Mouse (Mus musculus): ENCODE results near the gene Meis2. TPM values are rescaled to one million over a fixed set of nuclear protein-coding genes. Genes with fewer than 3 reads are reported as not detected.

Meis2 gene
- polyA plus RNA-seq, 1 experiment from 2014 or later, result 139 TPM

GRCm38 (mm10) chr2:116066057-116066941 is 660 bp upstream of the Meis2 start:
- Histone ChIP-seq H3K27ac (peak overlapping the region; percentile 99), H3K36me3 (no peaks in the 10 kb centered on the region), H3K4me1 (replicated peaks) (peaks cover 27% of the 10 kb centered on the region), H3K4me3 (peak overlapping the region; percentile 83), H3K9me3 (no peaks in the 10 kb centered on the region), H3K27me3 (0 out of 2 replicates have a peak, but pooled peaks cover 4% of the 10 kb centered on the region), H3K9ac (peak overlapping the region; percentile 92), H3K4me2 (peak overlapping the region; percentile 87)
- ATAC-seq (ENCODE audit: low FRiP score), result peak; percentile 40
- under 1% methylated on average over 33 of the region's 36 CpGs for WGBS

GRCm38 (mm10) chr2:116065057-116065456 is 582 bp downstream of the Meis2 start:
- peak overlapping the region; percentile 83 for H3K4me3 ChIP-seq
- H3K9ac ChIP-seq, result peak overlapping the region; percentile 100
- H3K27ac ChIP-seq, result peak overlapping the region; percentile 99
- no peaks in the 10 kb centered on the region for H3K9me3 ChIP-seq
- H3K4me1 ChIP-seq (replicated peaks), result peaks cover 33% of the 10 kb centered on the region
- ATAC-seq (ENCODE audit: low FRiP score), result no peak
- peaks cover 4% of the 10 kb centered on the region; the same call in 1 of the 2 replicates for H3K36me3 ChIP-seq
- peak overlapping the region; percentile 87 for H3K4me2 ChIP-seq
- 0% methylated on average over 10 of the region's 10 CpGs for WGBS
- H3K27me3 ChIP-seq, result 0 out of 2 replicates have a peak, but pooled peaks cover 2% of the 10 kb centered on the region

DNA sequence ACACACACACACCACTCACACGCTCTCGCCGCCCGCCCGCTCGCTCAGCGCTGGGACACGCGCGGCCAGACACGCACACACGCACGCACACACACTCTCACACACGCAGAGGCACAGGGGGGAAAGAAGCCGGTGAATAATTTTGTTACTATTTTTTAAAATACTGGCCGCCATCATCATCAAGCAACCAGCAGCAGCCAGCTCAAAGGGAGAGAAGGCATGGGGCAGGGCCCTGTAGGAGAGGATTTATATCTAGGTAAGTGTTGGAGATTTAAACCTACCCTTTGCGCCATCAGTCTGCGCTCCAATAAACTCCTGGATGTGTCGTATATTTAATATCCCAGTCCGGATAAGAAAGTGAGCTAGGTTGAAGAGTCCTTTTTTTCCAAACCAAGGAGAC is 1.1 kb downstream of the Meis2 start:
- no peaks in the 10 kb centered on the region for H3K9me3 ChIP-seq
- ATAC-seq (ENCODE audit: low FRiP score), result no peak
- WGBS, result 0% methylated on average over 20 of the region's 20 CpGs

DNA sequence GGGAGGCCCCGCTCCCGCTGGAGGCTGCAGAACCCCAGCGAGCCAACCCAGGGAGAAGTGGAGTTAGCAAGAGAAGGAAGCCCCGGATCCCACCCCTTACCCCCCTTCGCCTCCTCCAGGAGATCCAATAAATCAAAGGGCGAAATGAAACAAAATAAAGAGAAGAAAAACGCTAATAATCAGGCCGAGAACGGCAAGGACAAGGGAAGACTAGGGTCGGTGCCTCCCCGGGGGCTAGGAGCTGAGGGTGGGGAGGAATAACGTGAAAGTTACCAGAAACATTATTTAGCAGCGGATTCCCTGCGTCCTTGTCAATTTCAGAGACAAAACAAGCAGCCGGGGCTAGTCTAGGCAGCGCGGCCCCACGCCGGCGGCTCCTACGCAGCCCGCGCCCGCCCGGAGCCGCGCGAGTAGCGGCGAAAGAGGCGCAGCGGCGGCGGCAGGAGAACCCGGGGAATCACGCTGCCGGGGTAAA is 1.8 kb downstream of the Meis2 start:
- peak overlapping the region; percentile 100 for H3K9ac ChIP-seq
- under 1% methylated on average over 31 of the region's 37 CpGs for WGBS
- peaks cover 37% of the 10 kb centered on the region for H3K4me1 ChIP-seq (replicated peaks)
- no peaks in the 10 kb centered on the region for H3K9me3 ChIP-seq
- H3K27ac ChIP-seq, result peak overlapping the region; percentile 99
- peak overlapping the region; percentile 83 for H3K4me3 ChIP-seq
- peaks cover 9% of the 10 kb centered on the region for H3K36me3 ChIP-seq
- peak overlapping the region; percentile 87 for H3K4me2 ChIP-seq
- ATAC-seq (ENCODE audit: low FRiP score), result no peak
- no peaks in the 10 kb centered on the region for H3K27me3 ChIP-seq

More for the DNA sequence above, 1.1 kb downstream of the Meis2 start:
- peak overlapping the region; percentile 87 for H3K4me2 ChIP-seq
- peaks cover 35% of the 10 kb centered on the region for H3K4me1 ChIP-seq (replicated peaks)
- H3K36me3 ChIP-seq, result peaks cover 4% of the 10 kb centered on the region; the same call in 1 of the 2 replicates
- H3K4me3 ChIP-seq, result peak overlapping the region; percentile 83
- H3K27ac ChIP-seq, result peak overlapping the region; percentile 99
- H3K9ac ChIP-seq, result peak overlapping the region; percentile 100
- no peaks in the 10 kb centered on the region for H3K27me3 ChIP-seq

GRCm38 (mm10) chr2:116062761-116063441 is 2.7 kb downstream of the Meis2 start:
- ATAC-seq (ENCODE audit: low FRiP score), result no peak
- Histone ChIP-seq H3K4me2 (peak overlapping the region; percentile 87), H3K27ac (peak overlapping the region; percentile 99), H3K4me3 (peak overlapping the region; percentile 83), H3K9ac (peak overlapping the region; percentile 100), H3K27me3 (no peaks in the 10 kb centered on the region), H3K4me1 (replicated peaks) (peaks cover 45% of the 10 kb centered on the region), H3K9me3 (no peaks in the 10 kb centered on the region), H3K36me3 (peaks cover 9% of the 10 kb centered on the region)
- under 1% methylated on average over 36 of the region's 36 CpGs for WGBS

GRCm38 (mm10) chr2:116062251-116062651 is 3.4 kb downstream of the Meis2 start:
- H3K36me3 ChIP-seq, result peaks cover 9% of the 10 kb centered on the region
- peak overlapping the region; percentile 83 for H3K4me3 ChIP-seq
- no peaks in the 10 kb centered on the region for H3K9me3 ChIP-seq
- peak overlapping the region; percentile 99 for H3K27ac ChIP-seq
- WGBS, result 0% methylated on average over 20 of the region's 20 CpGs
- H3K4me1 ChIP-seq (replicated peaks), result peaks cover 47% of the 10 kb centered on the region
- ATAC-seq (ENCODE audit: low FRiP score), result no peak
- peak overlapping the region; percentile 87 for H3K4me2 ChIP-seq
- peak overlapping the region; percentile 100 for H3K9ac ChIP-seq
- H3K27me3 ChIP-seq, result no peaks in the 10 kb centered on the region

- WGBS, result under 1% methylated on average over 30 of the region's 30 CpGs
- Histone ChIP-seq H3K4me1 (replicated peaks) (peaks cover 52% of the 10 kb centered on the region), H3K9me3 (no peaks in the 10 kb centered on the region), H3K4me3 (peak overlapping the region; percentile 83), H3K36me3 (peaks cover 9% of the 10 kb centered on the region), H3K4me2 (peak overlapping the region; percentile 87), H3K9ac (peak overlapping the region; percentile 100), H3K27ac (peak overlapping the region; percentile 99), H3K27me3 (no peaks in the 10 kb centered on the region)
- no peak for ATAC-seq (ENCODE audit: low FRiP score)
These were observed 4.1 kb downstream of the Meis2 start for GRCm38 (mm10) chr2:116061401-116062021.

DNA sequence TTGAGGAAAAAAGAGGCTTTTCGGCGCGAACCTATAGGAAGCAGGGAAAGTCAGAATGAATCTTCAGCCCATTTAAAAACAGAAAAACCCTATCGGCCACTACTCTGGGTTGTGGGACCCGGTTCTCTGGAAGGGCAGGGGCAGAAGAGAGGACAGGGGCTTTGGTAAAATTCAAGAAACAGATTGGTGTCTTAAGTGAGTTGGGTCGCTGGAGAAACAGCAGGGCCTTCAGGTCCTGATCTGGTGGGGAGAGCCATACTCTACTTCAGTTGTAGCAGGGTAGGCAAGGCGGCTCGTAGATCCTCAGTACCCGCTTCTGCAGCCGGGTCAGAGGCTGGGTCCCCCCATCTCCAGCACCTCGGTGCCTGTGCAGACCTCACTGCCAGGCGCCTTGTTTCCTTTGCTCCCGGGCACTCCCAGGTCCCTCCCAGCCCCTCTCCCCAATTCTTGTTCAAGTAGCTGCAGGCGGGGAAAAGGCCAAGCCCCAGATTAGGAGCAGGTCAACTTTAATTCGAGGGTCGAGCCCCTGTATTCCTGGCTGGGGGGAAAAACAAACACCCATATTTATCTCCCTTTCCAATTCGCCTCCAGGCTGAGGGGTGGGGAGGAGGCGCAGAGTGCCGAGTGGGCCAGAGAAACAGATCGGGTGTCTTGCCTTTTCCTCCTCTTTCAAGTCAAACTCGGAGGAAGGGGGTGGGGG is 4.8 kb downstream of the Meis2 start:
- Histone ChIP-seq H3K27ac (peak overlapping the region; percentile 99), H3K9me3 (no peaks in the 10 kb centered on the region), H3K36me3 (peaks cover 9% of the 10 kb centered on the region), H3K27me3 (no peaks in the 10 kb centered on the region), H3K4me3 (peak overlapping the region; percentile 83), H3K9ac (peak overlapping the region; percentile 100), H3K4me1 (replicated peaks) (peaks cover 57% of the 10 kb centered on the region), H3K4me2 (peak overlapping the region; percentile 87)
- 5% methylated on average over 21 of the region's 21 CpGs for WGBS
- ATAC-seq (ENCODE audit: low FRiP score), result no peak

DNA sequence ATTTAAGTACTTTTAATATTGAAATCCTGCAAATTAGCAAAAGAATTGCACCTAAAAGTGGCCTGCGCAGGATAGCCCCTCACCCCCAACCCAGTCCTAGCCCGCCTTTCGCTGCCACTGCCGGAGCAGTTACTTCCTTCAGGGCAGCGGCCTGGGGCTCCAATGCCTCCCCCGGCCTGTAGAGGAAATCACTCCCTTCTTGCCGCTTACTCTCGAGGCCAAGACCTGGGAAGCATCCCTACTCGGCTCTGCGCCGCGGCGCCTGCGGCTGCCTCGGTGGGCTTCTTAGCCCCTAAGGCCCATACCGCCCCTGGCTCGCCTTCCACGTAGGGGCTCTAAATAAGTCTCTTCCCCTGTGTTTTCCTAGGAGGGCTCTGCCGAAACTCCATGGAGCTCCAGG is 5.4 kb downstream of the Meis2 start:
- peak overlapping the region; percentile 99 for H3K27ac ChIP-seq
- peak overlapping the region; percentile 100 for H3K9ac ChIP-seq
- WGBS, result 3% methylated on average over 19 of the region's 19 CpGs
- peak overlapping the region; percentile 87 for H3K4me2 ChIP-seq
- peaks cover 9% of the 10 kb centered on the region for H3K36me3 ChIP-seq
- H3K4me3 ChIP-seq, result peak overlapping the region; percentile 83
- H3K27me3 ChIP-seq, result no peaks in the 10 kb centered on the region
- peaks cover 59% of the 10 kb centered on the region for H3K4me1 ChIP-seq (replicated peaks)
- no peaks in the 10 kb centered on the region for H3K9me3 ChIP-seq
- no peak for ATAC-seq (ENCODE audit: low FRiP score)

DNA sequence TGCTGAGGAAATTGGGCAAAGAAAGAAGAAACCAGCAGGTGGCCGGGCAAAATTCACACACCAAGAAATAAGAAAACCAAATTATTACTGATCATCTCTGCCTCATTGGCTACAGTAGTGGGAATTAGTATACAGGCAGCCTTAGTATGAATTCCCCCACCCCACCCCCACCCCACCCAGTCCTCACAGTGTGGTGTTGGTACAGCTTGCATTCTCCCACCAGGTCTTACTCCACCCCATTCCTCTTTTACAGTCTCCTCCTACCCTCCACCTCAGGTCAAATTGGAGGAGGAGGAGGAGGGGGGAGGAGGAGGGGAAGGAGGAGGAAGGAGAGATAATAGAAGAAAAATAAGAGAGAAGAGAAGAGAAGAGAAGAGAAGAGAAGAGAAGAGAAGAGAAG is 6.0 kb downstream of the Meis2 start:
- Histone ChIP-seq H3K4me3 (peak overlapping the region; percentile 83), H3K36me3 (peaks cover 9% of the 10 kb centered on the region), H3K4me1 (replicated peaks) (peaks cover 59% of the 10 kb centered on the region), H3K4me2 (peak overlapping the region; percentile 87), H3K27ac (peak overlapping the region; percentile 99), H3K27me3 (no peaks in the 10 kb centered on the region), H3K9me3 (no peaks in the 10 kb centered on the region), H3K9ac (peak overlapping the region; percentile 100)
- no peak for ATAC-seq (ENCODE audit: low FRiP score)
- WGBS, result 8% methylated on average over 1 of the region's 1 CpGs

DNA sequence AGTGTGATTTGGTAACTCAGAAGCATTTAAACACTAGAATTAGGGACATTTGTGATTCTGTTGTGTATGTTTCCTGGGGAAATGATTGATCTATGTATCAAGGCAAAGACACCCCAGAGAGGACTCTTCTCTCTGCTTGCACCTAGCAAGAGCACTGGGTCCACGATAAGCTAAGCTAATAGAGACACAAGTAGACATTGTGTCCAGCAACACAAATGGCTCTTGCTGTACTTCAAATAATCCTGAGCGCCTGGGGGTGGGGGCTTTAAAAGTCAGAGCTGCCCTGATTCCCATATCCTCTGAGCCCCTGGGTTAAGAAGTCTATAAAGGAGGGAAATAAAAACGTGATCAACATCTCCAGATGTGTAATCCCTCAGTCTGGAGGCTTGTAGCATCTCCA is 6.6 kb downstream of the Meis2 start:
- WGBS, result 13% methylated on average over 3 of the region's 3 CpGs
- H3K36me3 ChIP-seq, result peaks cover 9% of the 10 kb centered on the region
- ATAC-seq (ENCODE audit: low FRiP score), result no peak
- peak overlapping the region; percentile 83 for H3K4me3 ChIP-seq
- H3K9me3 ChIP-seq, result no peaks in the 10 kb centered on the region
- H3K27me3 ChIP-seq, result no peaks in the 10 kb centered on the region
- H3K27ac ChIP-seq, result peak overlapping the region; percentile 99
- H3K9ac ChIP-seq, result peak overlapping the region; percentile 100
- H3K4me2 ChIP-seq, result peak overlapping the region; percentile 87
- H3K4me1 ChIP-seq (replicated peaks), result peaks cover 61% of the 10 kb centered on the region

All from hindbrain, embryonic 13.5 days (tissue).